Mouse (Mus musculus) kidney, embryonic 16.5 days (tissue): ENCODE data around the gene Thsd1. TPM values are rescaled to one million over a fixed set of nuclear protein-coding genes. Genes with fewer than 3 reads are reported as not detected.
A peak's percentile ranks its signal among the peaks of the same experiment; 100 is the strongest.

ENCODE experiments used
- ATAC-seq: fragments of 200-750 bp; cut with Nextera tagmentation; 2 replicates; pipeline ENCODE4 v1.8.0; 2017; ENCODE audit warnings: moderate TSS enrichment; ENCODE audit not compliant: low FRiP score, low TSS enrichment
- H3K27ac ChIP-seq: fragments of 300-500 bp; sonication (generic); 2 replicates; pipeline ENCODE4 v1.5.1; 2014; ENCODE audit warnings: low read length
- H3K27me3 ChIP-seq: fragments of 300-500 bp; sonication (generic); 2 replicates; pipeline ENCODE4 v1.6.1; 2014; ENCODE audit warnings: low read length, control low read depth, mixed read lengths; ENCODE audit not compliant: insufficient read depth
- H3K36me3 ChIP-seq: fragments of 300-500 bp; sonication (generic); 2 replicates; pipeline ENCODE4 v1.6.1; 2014; ENCODE audit warnings: low read length, control low read depth, mixed read lengths; ENCODE audit not compliant: insufficient read depth
- H3K4me1 ChIP-seq: fragments of 300-500 bp; sonication (generic); 2 replicates; pipeline ENCODE4 v1.6.1; 2014; ENCODE audit warnings: low read length, control low read depth, mixed read lengths; ENCODE audit not compliant: insufficient read depth
- H3K4me2 ChIP-seq: fragments of 300-500 bp; sonication (generic); replicated peaks from 2 replicates; pipeline ENCODE4 v1.6.1; 2014; ENCODE audit warnings: low read depth, low read length
- H3K4me3 ChIP-seq: fragments of 300-500 bp; sonication (generic); 2 replicates; pipeline ENCODE4 v1.5.1; 2014; ENCODE audit warnings: mild to moderate bottlenecking, low read length
- H3K9ac ChIP-seq: fragments of 300-500 bp; sonication (generic); replicated peaks from 2 replicates; pipeline ENCODE4 v1.6.1; 2014; ENCODE audit warnings: low read length
- H3K9me3 ChIP-seq: fragments of 300-500 bp; sonication (generic); 2 replicates; pipeline ENCODE4 v1.6.1; 2016; ENCODE audit warnings: low read length, control low read depth
- WGBS: fragments of 180-500 bp; shearing (Covaris S2); extraction: QIAGEN DNeasy Blood & Tissue Kit; methylation state at CpG from one replicate; pipeline ENCODE4 v1.1.7; 2014; 5-methylcytosine and 5-hydroxymethylcytosine counted together
- polyA plus RNA-seq: library from polyadenylated mRNA; unstranded; fragments of >200 nt; fragmentation: Nextera tagmentation; extraction: Ambion mirVana; gene quantifications from 2 replicates; pipeline ENCODE4 v1.2.1, GENCODE M21; 2015

Gene Thsd1
- polyA plus RNA-seq, 1 experiment from 2014 or later: 18.1 TPM

- Histone ChIP-seq H3K4me3 (no peak overlapping the region), H3K4me2 (no peak overlapping the region), H3K9me3 (no peaks in the 10 kb centered on the region), H3K4me1 (no peaks in the 10 kb centered on the region), H3K27me3 (no peaks in the 10 kb centered on the region), H3K36me3 (peaks cover 40% of the 10 kb centered on the region), H3K27ac (no peak overlapping the region), H3K9ac (no peak overlapping the region)
- ATAC-seq: no peak
- WGBS: 59% methylated on average over 5 of the region's 5 CpGs
Observed at GRCm38 (mm10) chr8:22209012-22209411, 18.1 kb upstream of the Thsd1 start.

- Histone ChIP-seq H3K9ac (no peak overlapping the region), H3K9me3 (no peaks in the 10 kb centered on the region), H3K27me3 (no peaks in the 10 kb centered on the region), H3K4me3 (no peak overlapping the region), H3K4me2 (no peak overlapping the region), H3K4me1 (no peaks in the 10 kb centered on the region), H3K36me3 (peaks cover 54% of the 10 kb centered on the region), H3K27ac (no peak overlapping the region)
- WGBS: 94% methylated on average over 10 of the region's 10 CpGs
- ATAC-seq: no peak
Observed at GRCm38 (mm10) chr8:22214826-22215225, 12.3 kb upstream of the Thsd1 start.

DNA sequence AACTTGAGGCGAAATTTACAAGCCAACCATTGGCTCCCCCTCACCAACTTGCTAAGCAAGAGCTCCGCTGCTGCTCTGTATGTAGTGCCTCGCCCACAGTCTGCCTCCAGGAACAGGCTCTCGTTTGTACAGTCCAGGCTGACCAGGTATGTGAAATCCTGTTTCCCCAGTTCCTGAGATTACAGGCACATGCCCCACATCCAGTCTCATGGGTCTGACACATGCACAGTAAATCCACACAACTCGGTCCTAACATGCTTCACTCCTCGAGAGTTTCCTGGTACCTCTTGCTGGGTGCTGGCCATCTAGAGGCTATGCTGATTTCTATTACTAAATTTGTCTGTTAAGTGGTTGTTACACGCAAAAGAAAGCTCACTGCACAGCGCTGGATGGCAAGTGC is 752 bp upstream of the Thsd1 start:
- no peaks in the 10 kb centered on the region for H3K9me3 ChIP-seq
- H3K9ac ChIP-seq: no peak overlapping the region
- H3K4me1 ChIP-seq: peaks cover 3% of the 10 kb centered on the region; the same call in 1 of the 2 replicates
- H3K27me3 ChIP-seq: no peaks in the 10 kb centered on the region
- H3K27ac ChIP-seq: no peak overlapping the region
- H3K4me3 ChIP-seq: no peak overlapping the region
- H3K4me2 ChIP-seq: peak overlapping the region; percentile 92; the same call in 1 of the 2 replicates
- 54% methylated on average over 8 of the region's 8 CpGs for WGBS
- 0 out of 2 replicates have a peak, but pooled peaks have one; percentile 53 for ATAC-seq
- peaks cover 16% of the 10 kb centered on the region for H3K36me3 ChIP-seq

- Histone ChIP-seq H3K27ac (peak overlapping the region; percentile 52), H3K36me3 (peaks cover under 1% of the 10 kb centered on the region; the same call in 1 of the 2 replicates), H3K4me3 (peak overlapping the region; percentile 62), H3K27me3 (no peaks in the 10 kb centered on the region), H3K4me2 (peak overlapping the region; percentile 92), H3K4me1 (peaks cover 3% of the 10 kb centered on the region; the same call in 1 of the 2 replicates), H3K9ac (peak overlapping the region; percentile 29; the same call in 1 of the 2 replicates), H3K9me3 (no peaks in the 10 kb centered on the region)
- 45% methylated on average over 7 of the region's 7 CpGs for WGBS
- no peak; the same call in 1 of the 2 replicates for ATAC-seq
Observed at GRCm38 (mm10) chr8:22228621-22229020, 1.5 kb downstream of the Thsd1 start.

GRCm38 (mm10) chr8:22242986-22243385 is 15.9 kb downstream of the Thsd1 start:
- ATAC-seq: no peak
- Histone ChIP-seq H3K4me3 (no peak overlapping the region), H3K4me1 (no peaks in the 10 kb centered on the region), H3K27ac (no peak overlapping the region), H3K9me3 (no peaks in the 10 kb centered on the region), H3K4me2 (no peak overlapping the region), H3K36me3 (no peaks in the 10 kb centered on the region), H3K9ac (no peak overlapping the region), H3K27me3 (no peaks in the 10 kb centered on the region)
- 91% methylated on average over 9 of the region's 9 CpGs for WGBS

DNA sequence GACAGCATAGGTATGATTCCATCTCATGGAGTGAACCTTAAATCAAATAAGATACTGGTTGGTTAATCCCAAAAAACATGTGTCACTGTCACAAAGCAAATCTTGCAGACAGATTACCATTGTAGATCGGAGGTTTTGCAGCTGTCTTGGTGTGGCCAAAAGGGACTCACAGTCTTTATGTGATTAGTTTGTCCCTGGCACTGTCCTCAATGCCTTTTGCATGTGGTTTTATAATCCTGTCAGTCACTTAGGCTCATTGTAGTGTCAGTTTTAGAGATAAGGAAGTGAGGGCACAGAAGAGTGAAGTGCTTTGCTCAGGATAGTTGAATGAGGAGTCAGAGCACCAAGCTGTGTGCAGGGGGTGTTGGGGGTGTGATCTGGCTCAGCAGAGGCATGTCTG is 18.6 kb downstream of the Thsd1 start:
- Histone ChIP-seq H3K27me3 (no peaks in the 10 kb centered on the region), H3K4me1 (no peaks in the 10 kb centered on the region), H3K9me3 (no peaks in the 10 kb centered on the region), H3K9ac (no peak overlapping the region), H3K4me3 (no peak overlapping the region), H3K36me3 (no peaks in the 10 kb centered on the region), H3K27ac (no peak overlapping the region), H3K4me2 (no peak overlapping the region)
- 82% methylated on average over 1 of the region's 1 CpGs for WGBS
- ATAC-seq: no peak

DNA sequence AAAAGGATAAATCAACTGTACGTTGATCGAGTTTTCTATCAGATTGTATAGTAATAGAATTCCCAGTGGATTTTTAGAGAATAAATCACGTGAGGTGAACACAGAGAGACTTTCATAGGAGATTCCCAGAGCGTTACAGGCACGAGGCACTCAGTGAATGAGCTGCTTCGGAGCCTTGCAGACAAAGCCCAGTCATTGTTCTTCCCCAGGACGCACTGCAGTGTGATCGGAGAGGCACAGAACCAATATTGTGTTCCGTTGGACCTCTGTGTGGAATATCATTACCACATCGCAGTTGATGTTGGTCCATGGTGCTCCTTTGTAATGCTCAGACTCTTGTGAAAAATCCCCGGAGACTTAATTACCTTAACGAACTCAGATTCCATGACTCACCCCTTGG is 20.8 kb downstream of the Thsd1 start:
- Histone ChIP-seq H3K4me2 (no peak overlapping the region), H3K36me3 (no peaks in the 10 kb centered on the region), H3K27me3 (no peaks in the 10 kb centered on the region), H3K4me1 (no peaks in the 10 kb centered on the region), H3K9me3 (no peaks in the 10 kb centered on the region), H3K4me3 (no peak overlapping the region), H3K9ac (no peak overlapping the region), H3K27ac (no peak overlapping the region)
- no peak for ATAC-seq
- 85% methylated on average over 12 of the region's 12 CpGs for WGBS

DNA sequence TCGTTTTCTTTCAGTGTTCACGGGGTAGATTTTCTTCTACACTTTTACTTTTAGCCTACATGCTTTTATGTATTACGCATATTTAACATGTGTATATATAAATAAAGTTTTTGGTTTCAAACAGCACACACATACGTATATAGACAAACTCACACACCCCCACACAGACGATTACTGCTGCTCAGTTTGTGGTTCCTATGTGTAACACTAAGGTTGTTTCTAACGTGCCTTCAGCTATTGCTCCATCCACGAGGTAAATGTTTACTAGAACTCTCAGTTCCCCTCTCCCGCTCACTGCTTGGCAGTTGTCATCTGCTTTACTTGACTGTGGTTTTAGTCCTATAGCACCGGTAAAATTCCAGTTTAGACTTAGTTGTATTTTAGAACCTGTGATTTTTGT is 22.0 kb downstream of the Thsd1 start:
- Histone ChIP-seq H3K9ac (no peak overlapping the region), H3K4me2 (no peak overlapping the region), H3K27ac (no peak overlapping the region), H3K27me3 (no peaks in the 10 kb centered on the region), H3K9me3 (peaks cover 4% of the 10 kb centered on the region; the same call in 1 of the 2 replicates), H3K36me3 (no peaks in the 10 kb centered on the region), H3K4me1 (no peaks in the 10 kb centered on the region), H3K4me3 (no peak overlapping the region)
- ATAC-seq: no peak
- 79% methylated on average over 9 of the region's 9 CpGs for WGBS

DNA sequence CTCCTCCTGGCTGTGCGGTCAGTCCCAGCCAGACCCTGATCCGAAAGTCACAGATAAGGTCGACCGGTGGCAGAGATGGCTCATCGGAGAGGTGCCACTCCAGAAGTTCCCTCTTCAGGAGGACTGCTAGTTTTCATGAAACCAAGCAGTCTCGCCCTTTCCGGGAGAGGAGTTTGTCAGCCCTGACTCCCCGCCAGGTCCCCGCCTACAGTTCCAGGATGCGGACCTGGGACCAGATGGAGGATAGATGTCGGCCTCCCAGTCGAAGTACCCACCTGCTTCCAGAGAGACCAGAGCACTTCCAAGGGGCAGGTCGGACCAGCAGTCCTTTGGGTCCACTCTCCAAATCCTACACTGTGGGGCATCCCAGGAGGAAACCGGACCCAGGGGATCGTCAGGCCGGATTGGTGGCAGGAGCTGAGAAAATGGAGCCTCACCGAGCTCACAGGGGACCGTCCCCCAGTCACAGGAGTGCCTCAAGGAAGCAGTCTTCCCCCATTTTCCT is 31.9 kb downstream of the Thsd1 start:
- no peak overlapping the region for H3K4me2 ChIP-seq
- no peak overlapping the region for H3K4me3 ChIP-seq
- 90% methylated on average over 18 of the region's 18 CpGs for WGBS
- H3K4me1 ChIP-seq: no peaks in the 10 kb centered on the region; the same call in 1 of the 2 replicates
- no peak overlapping the region for H3K9ac ChIP-seq
- peaks cover 3% of the 10 kb centered on the region; the same call in 1 of the 2 replicates for H3K9me3 ChIP-seq
- no peaks in the 10 kb centered on the region for H3K27me3 ChIP-seq
- no peak overlapping the region for H3K27ac ChIP-seq
- H3K36me3 ChIP-seq: no peaks in the 10 kb centered on the region
- ATAC-seq: no peak

DNA sequence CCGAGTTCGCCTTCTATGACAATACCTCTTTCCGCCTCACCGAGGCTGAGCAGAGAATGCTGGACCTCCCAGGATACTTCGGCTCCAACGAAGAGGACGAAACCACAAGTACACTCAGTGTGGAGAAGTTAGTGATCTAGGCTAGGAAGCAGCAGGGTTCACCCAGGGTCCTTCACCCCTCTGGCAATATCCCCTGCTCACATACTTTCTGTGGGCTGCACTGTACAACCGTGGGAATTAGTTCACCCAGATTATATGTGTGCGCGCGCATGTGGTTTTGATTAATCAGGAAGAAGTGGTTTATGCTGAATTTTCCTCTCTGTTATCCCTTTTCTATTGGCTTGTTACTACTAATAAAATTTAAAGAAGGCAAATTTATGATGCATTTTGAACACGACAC is 32.4 kb downstream of the Thsd1 start:
- Histone ChIP-seq H3K36me3 (no peaks in the 10 kb centered on the region), H3K4me3 (no peak overlapping the region), H3K9me3 (no peaks in the 10 kb centered on the region), H3K4me1 (no peaks in the 10 kb centered on the region; the same call in 1 of the 2 replicates), H3K4me2 (no peak overlapping the region), H3K27ac (no peak overlapping the region), H3K9ac (no peak overlapping the region), H3K27me3 (no peaks in the 10 kb centered on the region)
- ATAC-seq: no peak
- WGBS: 80% methylated on average over 12 of the region's 12 CpGs
